Mouse (Mus musculus) stomach, postnatal 0 days (tissue): Measurements from ENCODE around the gene Ppil4.

Experiments
- CTCF ChIP-seq: IDR thresholded peaks from 2 replicates; pipeline ENCODE4 v1.5.1; 2016; ENCODE audit warnings: antibody characterized with exemption, low read depth, mild to moderate bottlenecking, moderate library complexity
- EP300 ChIP-seq: optimal IDR thresholded peaks from 2 replicates; pipeline ENCODE3; 2016; ENCODE audit warnings: antibody characterized with exemption

GRCm38 (mm10) chr10:7820171-7820570 is 27.5 kb downstream of the Ppil4 start:
- TF ChIP-seq CTCF (no peak), EP300 (no peak)
